Mouse (Mus musculus): ENCODE measurements around the gene Olfr92. TPM values are rescaled to one million over a fixed set of nuclear protein-coding genes. Genes with fewer than 3 reads are reported as not detected.

The Olfr92 gene
- total and polyA plus RNA-seq, 2 experiments from 2014 or later = not detected

- no peak for DNase-seq (ENCODE audit: low spot score)
- no peaks in the 10 kb centered on the region for H3K9me3 ChIP-seq (replicated peaks; ENCODE audit: control insufficient read depth, low read length)
- 0 out of 2 replicates have a peak, but pooled peaks cover 13% of the 10 kb centered on the region for H3K36me3 ChIP-seq (replicated peaks; ENCODE audit: control insufficient read depth, insufficient read depth, low read length)
- no peaks in the 10 kb centered on the region for H3K4me1 ChIP-seq (ENCODE audit: control insufficient read depth, insufficient read depth)
- H3K4me3 ChIP-seq (ENCODE audit: low read depth, low read length) = no peak overlapping the region
- H3K27me3 ChIP-seq (ENCODE audit: control insufficient read depth, insufficient read depth, low read length) = no peaks in the 10 kb centered on the region
- 70% methylated on average over 2 of the region's 2 CpGs for WGBS
- H3K4me2 ChIP-seq (ENCODE audit: low read depth, low read length) = no peak overlapping the region
- ATAC-seq (ENCODE audit: insufficient read depth, low read depth) = no peak
- no peak overlapping the region for H3K27ac ChIP-seq (ENCODE audit: low read depth)
- H3K9ac ChIP-seq (replicated peaks; ENCODE audit: low read depth, low read length) = no peak overlapping the region
- TF ChIP-seq EP300 (IDR thresholded peaks at IDR 0.05; ENCODE audit: low read depth) (no peak), CTCF (IDR thresholded peaks at IDR 0.05; ENCODE audit: low read depth) (no peak)
Observed at GRCm38 (mm10) chr17:37078990-37079389, 40.9 kb downstream of the Olfr92 start.

- H3K4me2 ChIP-seq (ENCODE audit: low read depth, low read length) = no peak overlapping the region
- no peak overlapping the region for H3K27ac ChIP-seq (ENCODE audit: low read depth)
- no peak for DNase-seq (ENCODE audit: low spot score)
- H3K4me1 ChIP-seq (ENCODE audit: control insufficient read depth, insufficient read depth) = no peaks in the 10 kb centered on the region
- 0 out of 2 replicates have a peak, but pooled peaks cover 13% of the 10 kb centered on the region for H3K36me3 ChIP-seq (replicated peaks; ENCODE audit: control insufficient read depth, insufficient read depth, low read length)
- H3K9me3 ChIP-seq (replicated peaks; ENCODE audit: control insufficient read depth, low read length) = no peaks in the 10 kb centered on the region
- H3K4me3 ChIP-seq (ENCODE audit: low read depth, low read length) = no peak overlapping the region
- ATAC-seq (ENCODE audit: insufficient read depth, low read depth) = no peak
- no peaks in the 10 kb centered on the region for H3K27me3 ChIP-seq (ENCODE audit: control insufficient read depth, insufficient read depth, low read length)
- H3K9ac ChIP-seq (replicated peaks; ENCODE audit: low read depth, low read length) = no peak overlapping the region
- TF ChIP-seq CTCF (IDR thresholded peaks at IDR 0.05; ENCODE audit: low read depth) = no peak
- no peak for TF ChIP-seq EP300 (IDR thresholded peaks at IDR 0.05; ENCODE audit: low read depth)
- 26% methylated on average over 1 of the region's 1 CpGs for WGBS
Observed at GRCm38 (mm10) chr17:37078193-37078592, 41.7 kb downstream of the Olfr92 start.

- Histone ChIP-seq H3K9ac (replicated peaks; ENCODE audit: low read depth, low read length) (no peak overlapping the region), H3K36me3 (replicated peaks; ENCODE audit: control insufficient read depth, insufficient read depth, low read length) (peaks cover 23% of the 10 kb centered on the region; the same call in 1 of the 2 replicates), H3K4me1 (ENCODE audit: control insufficient read depth, insufficient read depth) (no peaks in the 10 kb centered on the region), H3K4me2 (ENCODE audit: low read depth, low read length) (no peak overlapping the region), H3K27me3 (ENCODE audit: control insufficient read depth, insufficient read depth, low read length) (no peaks in the 10 kb centered on the region), H3K27ac (ENCODE audit: low read depth) (no peak overlapping the region), H3K4me3 (ENCODE audit: low read depth, low read length) (no peak overlapping the region), H3K9me3 (replicated peaks; ENCODE audit: control insufficient read depth, low read length) (no peaks in the 10 kb centered on the region)
- DNase-seq (ENCODE audit: low spot score) (no peak), ATAC-seq (ENCODE audit: insufficient read depth, low read depth) (no peak)
- WGBS = 68% methylated on average over 2 of the region's 2 CpGs
- no peak for TF ChIP-seq EP300 (IDR thresholded peaks at IDR 0.05; ENCODE audit: low read depth)
- TF ChIP-seq CTCF (IDR thresholded peaks at IDR 0.05; ENCODE audit: low read depth) = no peak
Observed at GRCm38 (mm10) chr17:37075766-37076165, 44.1 kb downstream of the Olfr92 start.

- H3K9me3 ChIP-seq (replicated peaks; ENCODE audit: control insufficient read depth, low read length) = no peaks in the 10 kb centered on the region
- TF ChIP-seq EP300 (IDR thresholded peaks at IDR 0.05; ENCODE audit: low read depth) = no peak
- TF ChIP-seq CTCF (IDR thresholded peaks at IDR 0.05; ENCODE audit: low read depth) = no peak
- no peak overlapping the region for H3K9ac ChIP-seq (replicated peaks; ENCODE audit: low read depth, low read length)
- no peaks in the 10 kb centered on the region for H3K4me1 ChIP-seq (ENCODE audit: control insufficient read depth, insufficient read depth)
- H3K4me3 ChIP-seq (ENCODE audit: low read depth, low read length) = no peak overlapping the region
- H3K27me3 ChIP-seq (ENCODE audit: control insufficient read depth, insufficient read depth, low read length) = no peaks in the 10 kb centered on the region
- H3K36me3 ChIP-seq (replicated peaks; ENCODE audit: control insufficient read depth, insufficient read depth, low read length) = peaks cover 28% of the 10 kb centered on the region
- no peak overlapping the region for H3K4me2 ChIP-seq (ENCODE audit: low read depth, low read length)
- WGBS = 76% methylated on average over 6 of the region's 6 CpGs
- DNase-seq (ENCODE audit: low spot score) (no peak), ATAC-seq (ENCODE audit: insufficient read depth, low read depth) (no peak)
- H3K27ac ChIP-seq (ENCODE audit: low read depth) = no peak overlapping the region
Observed at GRCm38 (mm10) chr17:37075181-37075580, 44.7 kb downstream of the Olfr92 start.

GRCm38 (mm10) chr17:37072730-37073276 lies 47.1 kb downstream of the Olfr92 start:
- no peak overlapping the region for H3K27ac ChIP-seq (ENCODE audit: low read depth)
- H3K4me1 ChIP-seq (ENCODE audit: control insufficient read depth, insufficient read depth) = no peaks in the 10 kb centered on the region
- no peak overlapping the region for H3K4me3 ChIP-seq (ENCODE audit: low read depth, low read length)
- H3K9ac ChIP-seq (replicated peaks; ENCODE audit: low read depth, low read length) = no peak overlapping the region
- 61% methylated on average over 11 of the region's 11 CpGs for WGBS
- no peaks in the 10 kb centered on the region for H3K9me3 ChIP-seq (replicated peaks; ENCODE audit: control insufficient read depth, low read length)
- TF ChIP-seq CTCF (IDR thresholded peaks at IDR 0.05; ENCODE audit: low read depth) = no peak
- no peak for TF ChIP-seq EP300 (IDR thresholded peaks at IDR 0.05; ENCODE audit: low read depth)
- ATAC-seq (ENCODE audit: insufficient read depth, low read depth) (no peak), DNase-seq (ENCODE audit: low spot score) (no peak)
- H3K36me3 ChIP-seq (replicated peaks; ENCODE audit: control insufficient read depth, insufficient read depth, low read length) = peaks cover 46% of the 10 kb centered on the region
- no peaks in the 10 kb centered on the region for H3K27me3 ChIP-seq (ENCODE audit: control insufficient read depth, insufficient read depth, low read length)
- H3K4me2 ChIP-seq (ENCODE audit: low read depth, low read length) = no peak overlapping the region

Measured in heart, postnatal 0 days (tissue).